Mouse (Mus musculus): Measurements from ENCODE around the gene Fam117a.

GRCm38 (mm10) chr11:95378926-95379325, 42.1 kb downstream of the Fam117a start:
- no peak for TF ChIP-seq POLR2A (IDR thresholded peaks at IDR 0.05; ENCODE audit: borderline replicate concordance, extremely low read depth, low read depth, low read length)
- no peak for TF ChIP-seq CTCF (IDR thresholded peaks at IDR 0.05; ENCODE audit: insufficient read depth, low read length)
